Mouse (Mus musculus): ENCODE data around the gene Tcp1. TPM values are rescaled to one million over a fixed set of nuclear protein-coding genes. Genes with fewer than 3 reads are reported as not detected.

Gene Tcp1
- polyA plus RNA-seq, 1 experiment from 2014 or later, result 469 TPM

- 0 out of 2 replicates have a peak, but pooled peaks cover 10% of the 10 kb centered on the region for H3K36me3 ChIP-seq (ENCODE audit: insufficient read depth)
Observed at GRCm38 (mm10) chr17:12902291-12902690, 13.2 kb upstream of the Tcp1 start.

DNA sequence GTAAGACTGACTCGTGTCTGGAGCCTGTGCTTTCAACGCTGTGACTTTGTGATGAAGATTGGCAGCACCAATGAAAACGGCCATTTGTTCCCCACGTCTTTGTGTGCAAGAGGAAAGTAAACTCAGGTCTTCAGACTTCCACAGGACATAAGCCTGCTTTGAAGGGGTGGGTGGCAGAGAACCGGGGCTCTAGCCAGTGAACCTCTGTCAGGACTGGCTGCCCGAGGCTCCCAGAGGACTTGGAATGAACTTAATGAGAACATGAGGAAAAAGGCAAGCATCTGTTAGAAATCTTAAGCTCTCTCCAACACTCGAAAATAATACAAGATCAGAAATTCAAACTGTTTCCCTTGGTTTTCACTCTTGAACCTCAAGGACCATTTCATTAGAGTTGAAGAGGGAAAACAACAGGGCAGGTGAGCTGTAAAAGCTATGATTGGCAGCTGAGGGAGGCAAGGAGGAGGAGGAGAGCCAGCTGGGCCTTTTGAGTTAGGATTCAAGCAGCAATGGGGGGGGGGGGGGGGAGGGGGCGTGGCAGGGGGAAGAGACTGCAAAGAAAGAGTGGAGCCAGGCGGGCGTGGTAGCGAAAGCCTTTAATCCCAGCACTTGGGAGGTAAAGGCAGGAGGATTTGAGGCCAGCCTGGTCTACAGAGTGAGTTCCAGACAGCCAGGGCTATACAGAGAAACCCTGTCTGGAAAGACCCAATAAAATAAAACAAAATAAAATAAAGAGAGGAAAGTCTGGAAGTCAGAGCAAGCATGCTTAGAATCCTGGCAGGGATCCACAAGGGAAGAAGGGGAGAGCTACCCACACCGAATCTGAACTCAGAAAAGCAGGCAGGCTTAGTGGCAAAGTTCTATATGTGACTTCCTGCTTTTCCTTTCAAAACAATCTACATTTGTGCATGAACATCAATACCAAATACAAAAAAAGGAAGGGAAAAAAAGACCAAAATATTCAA lies 11.8 kb upstream of the Tcp1 start:
- WGBS, result 49% methylated on average over 11 of the region's 12 CpGs
- Histone ChIP-seq H3K36me3 (ENCODE audit: insufficient read depth) (0 out of 2 replicates have a peak, but pooled peaks cover 10% of the 10 kb centered on the region), H3K4me1 (ENCODE audit: insufficient read depth) (no peaks in the 10 kb centered on the region), H3K4me3 (ENCODE audit: low read depth, low read length) (no peak overlapping the region), H3K27ac (ENCODE audit: low read depth) (peak overlapping the region; percentile 61), H3K4me2 (no peak overlapping the region), H3K9ac (no peak overlapping the region), H3K9me3 (ENCODE audit: low read depth, low read length) (no peaks in the 10 kb centered on the region), H3K27me3 (ENCODE audit: insufficient read depth, low read length) (no peaks in the 10 kb centered on the region)
- ATAC-seq (ENCODE audit: insufficient read depth) (peak; percentile 57), DNase-seq (peak; percentile 47)
- TF ChIP-seq CTCF (IDR thresholded peaks at IDR 0.05; ENCODE audit: low read depth), result no peak

More at GRCm38 (mm10) chr17:12902291-12902690, 13.2 kb upstream of the Tcp1 start:
- DNase-seq (no peak), ATAC-seq (ENCODE audit: insufficient read depth) (no peak)
- H3K4me1 ChIP-seq (ENCODE audit: insufficient read depth), result no peaks in the 10 kb centered on the region
- H3K9me3 ChIP-seq (ENCODE audit: low read depth, low read length), result no peaks in the 10 kb centered on the region
- no peaks in the 10 kb centered on the region for H3K27me3 ChIP-seq (ENCODE audit: insufficient read depth, low read length)
- no peak overlapping the region for H3K4me3 ChIP-seq (ENCODE audit: low read depth, low read length)
- TF ChIP-seq CTCF (IDR thresholded peaks at IDR 0.05; ENCODE audit: low read depth), result no peak
- H3K9ac ChIP-seq, result no peak overlapping the region
- WGBS, result 89% methylated on average over 6 of the region's 6 CpGs
- H3K27ac ChIP-seq (ENCODE audit: low read depth), result 0 out of 2 replicates have a peak overlapping the region, but pooled peaks have one; percentile 6
- H3K4me2 ChIP-seq, result no peak overlapping the region

DNA sequence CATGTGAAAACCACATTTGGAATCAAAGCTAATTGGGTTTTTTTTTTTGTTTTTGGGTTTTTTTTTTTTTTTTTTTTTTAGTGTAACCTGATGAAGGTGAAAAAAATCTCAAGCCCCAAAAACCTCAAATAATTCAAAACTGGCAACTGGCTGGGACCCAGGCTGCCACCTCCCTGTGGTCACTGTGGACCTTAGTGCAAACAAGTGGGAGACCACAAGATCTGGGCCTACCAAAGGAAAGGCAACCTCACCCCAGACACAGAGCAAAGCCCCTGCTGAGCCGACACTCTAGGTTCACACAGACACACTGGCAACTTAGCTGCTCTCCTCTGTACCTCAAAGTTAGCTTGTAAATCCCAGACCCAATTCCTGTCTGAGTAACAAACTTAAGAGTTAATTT lies 11.2 kb upstream of the Tcp1 start:
- Histone ChIP-seq H3K4me3 (ENCODE audit: low read depth, low read length) (no peak overlapping the region), H3K4me2 (no peak overlapping the region), H3K9ac (no peak overlapping the region), H3K27me3 (ENCODE audit: insufficient read depth, low read length) (no peaks in the 10 kb centered on the region), H3K9me3 (ENCODE audit: low read depth, low read length) (no peaks in the 10 kb centered on the region), H3K36me3 (ENCODE audit: insufficient read depth) (0 out of 2 replicates have a peak, but pooled peaks cover 10% of the 10 kb centered on the region), H3K27ac (ENCODE audit: low read depth) (no peak overlapping the region), H3K4me1 (ENCODE audit: insufficient read depth) (no peaks in the 10 kb centered on the region)
- DNase-seq, result no peak
- no peak for TF ChIP-seq CTCF (IDR thresholded peaks at IDR 0.05; ENCODE audit: low read depth)
- ATAC-seq (ENCODE audit: insufficient read depth), result no peak
- WGBS, result 88% methylated on average over 1 of the region's 1 CpGs

DNA sequence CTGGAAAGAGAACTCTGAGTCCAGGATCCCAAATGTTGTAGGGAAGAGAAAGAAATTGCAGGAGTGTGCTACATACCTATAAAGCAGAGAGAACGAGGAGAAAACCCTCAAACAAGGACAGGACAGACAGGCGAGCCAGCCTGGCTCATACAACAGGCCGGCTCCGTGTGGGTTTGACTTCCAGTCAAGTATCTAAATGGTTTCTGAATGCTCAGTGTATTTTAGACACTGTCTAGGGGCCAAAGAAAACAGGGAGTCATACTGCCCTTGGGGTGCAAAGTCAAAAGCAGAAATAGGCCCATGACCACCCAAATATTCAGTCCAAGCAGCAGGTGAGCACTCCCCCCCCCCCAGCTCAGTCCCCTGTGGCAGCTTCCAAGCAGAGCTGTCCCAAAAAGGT lies 9.7 kb upstream of the Tcp1 start:
- peaks cover 13% of the 10 kb centered on the region for H3K36me3 ChIP-seq (ENCODE audit: insufficient read depth)
- DNase-seq, result no peak
- no peak for TF ChIP-seq CTCF (IDR thresholded peaks at IDR 0.05; ENCODE audit: low read depth)
- no peaks in the 10 kb centered on the region for H3K27me3 ChIP-seq (ENCODE audit: insufficient read depth, low read length)
- WGBS, result 76% methylated on average over 4 of the region's 4 CpGs
- ATAC-seq (ENCODE audit: insufficient read depth), result no peak
- no peaks in the 10 kb centered on the region for H3K9me3 ChIP-seq (ENCODE audit: low read depth, low read length)
- no peaks in the 10 kb centered on the region for H3K4me1 ChIP-seq (ENCODE audit: insufficient read depth)
- H3K27ac ChIP-seq (ENCODE audit: low read depth), result no peak overlapping the region
- no peak overlapping the region for H3K4me2 ChIP-seq
- no peak overlapping the region for H3K4me3 ChIP-seq (ENCODE audit: low read depth, low read length)
- no peak overlapping the region for H3K9ac ChIP-seq

- Histone ChIP-seq H3K36me3 (ENCODE audit: insufficient read depth) (peaks cover 19% of the 10 kb centered on the region), H3K4me3 (ENCODE audit: low read depth, low read length) (no peak overlapping the region), H3K4me2 (no peak overlapping the region), H3K9ac (no peak overlapping the region), H3K27me3 (ENCODE audit: insufficient read depth, low read length) (no peaks in the 10 kb centered on the region), H3K27ac (ENCODE audit: low read depth) (no peak overlapping the region), H3K9me3 (ENCODE audit: low read depth, low read length) (no peaks in the 10 kb centered on the region), H3K4me1 (ENCODE audit: insufficient read depth) (no peaks in the 10 kb centered on the region)
- ATAC-seq (ENCODE audit: insufficient read depth) (no peak), DNase-seq (no peak)
- 90% methylated on average over 9 of the region's 9 CpGs for WGBS
- TF ChIP-seq CTCF (IDR thresholded peaks at IDR 0.05; ENCODE audit: low read depth), result no peak
Observed at GRCm38 (mm10) chr17:12906436-12906835, 9.1 kb upstream of the Tcp1 start.

DNA sequence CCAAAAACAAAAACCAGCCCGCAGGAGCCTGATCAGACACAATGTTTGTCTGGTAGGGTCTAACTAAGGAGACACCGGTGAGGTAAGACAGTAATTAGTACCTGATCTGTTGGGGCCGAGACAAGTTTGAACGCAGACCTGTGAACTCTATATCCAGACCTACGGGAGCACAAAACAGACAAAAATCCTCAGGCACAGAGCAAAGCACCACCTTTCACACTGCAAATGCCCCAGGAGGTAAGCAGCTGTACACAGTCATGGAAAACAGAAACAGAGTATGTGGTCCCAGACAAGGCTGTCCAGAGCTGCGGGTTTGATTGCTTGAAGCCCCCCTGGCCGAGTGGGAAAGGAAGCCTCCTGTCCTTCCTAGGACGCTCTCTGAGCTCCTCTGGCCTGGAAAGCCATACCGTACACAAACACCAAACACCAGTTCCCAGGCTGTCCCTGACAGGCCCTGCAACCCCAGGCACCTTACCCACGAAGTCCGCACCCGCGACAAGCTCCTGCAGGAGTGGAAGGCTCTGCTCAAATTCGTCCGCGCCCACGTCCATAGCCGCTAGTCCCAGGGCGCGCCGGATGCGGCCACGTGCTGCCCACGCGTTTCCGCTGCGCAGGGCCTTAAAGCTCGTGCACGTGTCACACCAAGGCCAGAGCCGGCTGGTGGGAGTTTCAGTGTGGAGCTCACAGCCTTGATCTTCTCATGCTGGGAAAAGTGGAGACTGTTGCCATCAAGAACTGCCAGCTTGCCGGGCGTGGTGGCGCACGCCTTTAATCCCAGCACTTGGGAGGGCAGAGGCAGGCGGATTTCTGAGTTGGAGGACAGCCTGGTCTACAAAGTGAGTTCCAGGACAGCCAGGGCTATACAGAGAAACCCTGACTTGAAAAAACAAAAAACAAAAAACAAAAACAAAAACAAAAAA lies 5.9 kb upstream of the Tcp1 start, which contains the start of gene Pnldc1:
Gene Pnldc1, minus strand, starts transcription at position 870 of the 920 bp plus-strand sequence.
- Histone ChIP-seq H3K4me2 (no peak within 1 kb of the TSS), H3K4me3 (ENCODE audit: low read depth, low read length) (no peak within 1 kb of the TSS), H3K27ac (ENCODE audit: low read depth) (no peak within 1 kb of the TSS), H3K9me3 (ENCODE audit: low read depth, low read length) (no peaks in the 10 kb centered on the region), H3K36me3 (ENCODE audit: insufficient read depth) (peaks cover 36% of the 10 kb centered on the region), H3K4me1 (ENCODE audit: insufficient read depth) (no peaks in the 10 kb centered on the region), H3K27me3 (ENCODE audit: insufficient read depth, low read length) (no peaks in the 10 kb centered on the region), H3K9ac (no peak within 1 kb of the TSS)
- WGBS, result 75% methylated on average over 35 of the region's 35 CpGs
- no peak for TF ChIP-seq CTCF (IDR thresholded peaks at IDR 0.05; ENCODE audit: low read depth)
- DNase-seq (no peak), ATAC-seq (ENCODE audit: insufficient read depth) (no peak)
